Mouse (Mus musculus) embryonic fibroblast, embryonic 13.5 days (primary cell): ENCODE data around the gene Tmem206.

ENCODE experiments used
- CTCF ChIP-seq: IDR thresholded peaks from 2 replicates; pipeline ENCODE4 v1.5.1; 2011; ENCODE audit warnings: mild to moderate bottlenecking, control low read depth, low read length, moderate library complexity, borderline replicate concordance; ENCODE audit not compliant: insufficient read depth
- POLR2A ChIP-seq: IDR thresholded peaks from 2 replicates; pipeline ENCODE4 v1.6.1; 2011; ENCODE audit warnings: low read depth, mild to moderate bottlenecking, control low read depth, low read length, moderate library complexity

GRCm38 (mm10) chr1:191282319-191282718 is 43.4 kb upstream of the Tmem206 start:
- no peak for TF ChIP-seq CTCF
- TF ChIP-seq POLR2A = no peak
